ENCODE assay signal across 7 mouse cellular contexts in the genomic region with DNA sequence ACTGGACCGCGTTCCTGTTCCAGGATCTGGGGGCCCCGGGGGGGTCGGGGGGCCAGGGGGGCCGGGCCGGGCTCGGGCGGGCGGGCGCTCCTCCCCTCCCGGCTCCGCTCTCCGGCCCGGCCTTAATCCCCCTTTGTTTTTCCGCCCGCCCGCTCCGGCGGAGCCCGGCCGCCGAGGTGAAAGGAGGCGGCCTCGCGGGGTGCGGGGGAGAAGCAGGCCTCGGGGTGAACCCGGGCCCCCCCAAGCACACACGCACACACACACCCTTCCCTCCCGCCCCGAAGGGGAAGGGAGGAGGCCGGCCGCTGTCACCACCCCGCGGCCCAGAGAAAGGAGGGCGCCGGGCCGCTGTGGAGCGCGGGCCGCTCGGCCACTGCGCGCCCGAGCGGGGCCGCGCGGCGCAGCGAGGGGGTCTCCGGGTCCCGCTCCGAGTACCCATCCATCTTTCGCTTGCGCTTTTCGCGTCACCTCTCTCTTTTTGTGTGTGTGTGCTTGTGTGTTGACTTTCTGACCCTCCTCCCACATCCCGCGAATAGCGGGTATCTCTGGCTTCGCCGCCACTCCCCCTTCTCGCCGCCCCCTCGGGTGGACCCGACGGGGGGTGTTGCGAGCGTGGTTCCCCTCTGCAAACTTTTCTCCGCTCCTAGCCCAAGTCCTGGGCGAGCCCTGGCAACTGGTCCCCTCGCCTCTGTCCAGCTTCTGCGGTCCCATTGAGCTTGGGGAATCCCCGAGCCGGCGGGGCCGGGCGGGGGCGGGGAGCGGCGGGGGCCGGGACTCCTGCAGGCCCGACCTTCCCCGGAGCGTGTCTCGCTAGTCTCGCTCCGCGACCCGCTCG. TPM values are rescaled to one million over a fixed set of nuclear protein-coding genes. Genes with fewer than 3 reads are reported as not detected.
DNase-seq lines count a peak whose midpoint lies in the region; ATAC-seq and TF ChIP-seq lines count a peak whose summit lies in the region.

No protein-coding gene starts in this region.

- peaks cover 37% of the 10 kb centered on the region for H3K4me1 ChIP-seq in limb, embryonic 15.5 days
- H3K4me1 ChIP-seq in midbrain, embryonic 15.5 days: peaks cover 50% of the 10 kb centered on the region
- H3K4me1 ChIP-seq in spleen, adult 2 months (ENCODE audit: control insufficient read depth, insufficient read depth, insufficient read length): peaks cover 9% of the 10 kb centered on the region

- peak overlapping the region; percentile 98 for H3K27ac ChIP-seq in limb, embryonic 15.5 days
- peak overlapping the region; percentile 100 for H3K27ac ChIP-seq in midbrain, embryonic 15.5 days
- peak overlapping the region; percentile 88 for H3K27ac ChIP-seq in spleen, adult 2 months (ENCODE audit: insufficient read depth, low read length)

- peak; percentile 57 for DNase-seq in adipocyte (ENCODE audit: low spot score)
- peak; percentile 59 to 73 for DNase-seq in cerebellum, postnatal 25 days
- peak; percentile 86 for DNase-seq in gastrocnemius, postnatal 14 days
- peak in 1 of 2 experiments; percentile 75 for DNase-seq in spleen, adult 2 months (ENCODE audit: low read depth in 1 of 2, low spot score in 2 of 2)

- ATAC-seq in inflammation-experienced regulatory T-cells, adult 6 months: peak; percentile 22
- ATAC-seq in limb, embryonic 15.5 days (ENCODE audit: insufficient number of reproducible peaks, low FRiP score, low TSS enrichment, low read depth): peak; percentile 68
- ATAC-seq in midbrain, embryonic 15.5 days (replicated peaks): peak; percentile 77

- no peak for TF ChIP-seq CTCF in spleen, adult 2 months (IDR thresholded peaks at IDR 0.05; ENCODE audit: extremely low read depth, insufficient read depth, insufficient read length, insufficient replicate concordance)

- H3K9me3 ChIP-seq in limb, embryonic 15.5 days: no peaks in the 10 kb centered on the region
- no peaks in the 10 kb centered on the region for H3K9me3 ChIP-seq in midbrain, embryonic 15.5 days

- WGBS in limb, embryonic 15.5 days: under 1% methylated on average over 70 of the region's 92 CpGs
- WGBS in midbrain, embryonic 15.5 days: under 1% methylated on average over 79 of the region's 92 CpGs
- under 1% methylated on average over 76 of the region's 92 CpGs for WGBS in spleen, adult 2 months

- peaks cover 8% of the 10 kb centered on the region; the same call in 1 of the 2 replicates for H3K36me3 ChIP-seq in limb, embryonic 15.5 days
- H3K36me3 ChIP-seq in midbrain, embryonic 15.5 days (replicated peaks): no peaks in the 10 kb centered on the region
- peaks cover 3% of the 10 kb centered on the region for H3K36me3 ChIP-seq in spleen, adult 2 months (ENCODE audit: control insufficient read depth, insufficient read depth, low read length)

- peak overlapping the region; percentile 72 for H3K4me3 ChIP-seq in limb, embryonic 15.5 days
- peak overlapping the region; percentile 89 for H3K4me3 ChIP-seq in midbrain, embryonic 15.5 days
- peak overlapping the region; percentile 75 for H3K4me3 ChIP-seq in spleen, adult 2 months (ENCODE audit: extremely low read depth, insufficient read depth, insufficient read length)

- intact Hi-C loops in gastrocnemius, postnatal 14 days (cut with DNase I; ENCODE audit: low total_unique reads): no loop called here

- H3K9ac ChIP-seq in limb, embryonic 15.5 days: peak overlapping the region; percentile 92
- peak overlapping the region; percentile 96 for H3K9ac ChIP-seq in midbrain, embryonic 15.5 days

- TF ChIP-seq POLR2A in spleen, adult 2 months (IDR thresholded peaks at IDR 0.05; ENCODE audit: low read depth, low read length): no peak

- H3K27me3 ChIP-seq in limb, embryonic 15.5 days: no peaks in the 10 kb centered on the region
- no peaks in the 10 kb centered on the region for H3K27me3 ChIP-seq in midbrain, embryonic 15.5 days (replicated peaks)
- H3K27me3 ChIP-seq in spleen, adult 2 months (ENCODE audit: control insufficient read depth, insufficient read depth, low read length): peaks cover 4% of the 10 kb centered on the region; the same call in 1 of the 2 replicates

- H3K4me2 ChIP-seq in limb, embryonic 15.5 days: peak overlapping the region; percentile 63
- peak overlapping the region; percentile 86 for H3K4me2 ChIP-seq in midbrain, embryonic 15.5 days

RNA-seq across cellular contexts. Expression of a gene that starts 0.5 kb away (rescaled TPM):
- 10 to 100 TPM; 39.2 to 43.5 TPM for total RNA-seq in gastrocnemius, postnatal 14 days (2021)
- polyA plus RNA-seq in inflammation-experienced regulatory T-cells, adult 6 months (2017; shearing (Covaris generic)): 10 to 100 TPM; 19.3 to 25.6 (median 21.5) TPM
- 31.9 and 35.6 TPM in 2 replicates for polyA plus RNA-seq in limb, embryonic 15.5 days (2015; fragmentation: Nextera tagmentation; extraction: Ambion mirVana)
- polyA plus RNA-seq in midbrain, embryonic 15.5 days (2015; fragmentation: Nextera tagmentation; extraction: Ambion mirVana): 50.6 and 52.2 TPM in 2 replicates
- 14.2 and 15.5 TPM in 2 replicates for polyA plus RNA-seq in spleen, adult 2 months (2012; rRNA removed)

RNA-seq across cellular contexts. Expression of a gene that starts 21.5 kb away (rescaled TPM):
- total RNA-seq in gastrocnemius, postnatal 14 days (2021): 10 to 100 TPM; 58.0 to 76.3 TPM
- 10 to 100 TPM; 40.8 to 52.4 (median 50.5) TPM for polyA plus RNA-seq in inflammation-experienced regulatory T-cells, adult 6 months (2017; shearing (Covaris generic))
- polyA plus RNA-seq in limb, embryonic 15.5 days (2015; fragmentation: Nextera tagmentation; extraction: Ambion mirVana): 208 and 244 TPM in 2 replicates
- 229 and 241 TPM in 2 replicates for polyA plus RNA-seq in midbrain, embryonic 15.5 days (2015; fragmentation: Nextera tagmentation; extraction: Ambion mirVana)
- polyA plus RNA-seq in spleen, adult 2 months (2012; rRNA removed): 106 and 133 TPM in 2 replicates

RNA-seq across cellular contexts. Expression of a gene that starts 29.2 kb away (rescaled TPM):
- 10 to 100 TPM; 48.5 to 50.0 TPM for total RNA-seq in gastrocnemius, postnatal 14 days (2021)
- polyA plus RNA-seq in inflammation-experienced regulatory T-cells, adult 6 months (2017; shearing (Covaris generic)): 1 to 10 TPM; 2.0 to 6.4 (median 5.2) TPM
- polyA plus RNA-seq in limb, embryonic 15.5 days (2015; fragmentation: Nextera tagmentation; extraction: Ambion mirVana): 28.1 and 32.1 TPM in 2 replicates
- 50.2 and 54.6 TPM in 2 replicates for polyA plus RNA-seq in midbrain, embryonic 15.5 days (2015; fragmentation: Nextera tagmentation; extraction: Ambion mirVana)
- 10.7 and 12.1 TPM in 2 replicates for polyA plus RNA-seq in spleen, adult 2 months (2012; rRNA removed)

Comparison
In these comparisons a context has a peak if more than half of its experiments do, and no peak if none do; other contexts are left out.
1. ATAC-seq: peak in every context shown above with its lines; median percentile 77 in midbrain, embryonic 15.5 days; 68 in limb, embryonic 15.5 days; 22 in inflammation-experienced regulatory T-cells, adult 6 months.